Mouse (Mus musculus): ENCODE measurements around the gene Zfp641. TPM values are rescaled to one million over a fixed set of nuclear protein-coding genes. Genes with fewer than 3 reads are reported as not detected.
A peak's percentile ranks its signal among the peaks of the same experiment; 100 is the strongest.

Gene Zfp641
- total RNA-seq (2021) = 1 to 10 TPM; 8.2 to 8.5 TPM
- long read RNA-seq, partial matches to known transcripts = 1 of 5 reads
- long read RNA-seq, other reads (novel, unspliced or antisense) = 4 of 5 reads

DNA sequence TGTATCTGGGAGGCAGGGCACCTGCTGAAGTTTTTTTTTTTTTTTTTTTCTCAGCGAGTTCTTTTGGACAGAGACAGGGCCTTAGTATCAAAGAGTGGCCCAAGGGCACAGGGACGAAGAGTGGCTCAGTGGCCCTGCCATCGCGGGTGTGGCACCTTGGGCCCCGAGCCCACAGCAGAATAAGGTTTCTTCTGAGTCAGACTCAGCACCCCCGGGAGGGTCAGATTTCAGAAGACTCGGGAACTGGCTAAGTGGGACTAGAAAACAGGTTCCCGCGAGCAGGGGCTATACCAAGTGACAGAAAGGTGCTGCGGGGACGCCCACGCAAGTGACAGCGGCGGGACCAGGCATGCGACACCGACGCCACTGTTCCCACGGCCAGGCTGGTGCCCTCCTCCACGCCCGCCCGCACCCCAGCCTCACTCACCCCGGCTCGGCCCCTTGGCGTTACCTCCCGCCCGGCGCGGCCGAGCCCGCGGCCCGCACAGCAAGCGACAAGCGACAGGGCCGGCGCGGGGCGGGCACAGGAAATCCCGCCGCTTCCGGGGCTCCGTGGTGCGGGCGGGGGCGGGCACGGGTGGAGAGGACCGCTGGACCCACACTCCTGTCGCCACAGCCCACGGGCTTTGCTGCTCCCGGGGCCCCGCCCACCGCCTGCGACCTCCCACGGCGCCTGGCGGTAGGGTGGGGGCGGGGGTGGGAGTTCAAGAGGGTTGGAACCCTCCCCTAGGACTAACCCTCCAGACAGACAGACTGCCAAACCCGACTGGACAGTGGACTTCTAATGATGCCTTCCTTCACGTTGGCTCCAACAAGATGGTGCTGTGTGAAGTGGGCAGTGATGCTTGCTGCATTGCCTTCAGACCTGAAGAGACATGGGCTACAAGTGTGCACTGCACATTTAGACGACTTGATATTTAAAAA lies at the start of gene Zfp641:
TSS of gene Zfp641 (minus strand) at position 534 of the 924 bp plus-strand sequence.
- DNase-seq (ENCODE audit: low spot score in 2 of 2) = peak; percentile 41 to 65

- no peak for DNase-seq (ENCODE audit: low spot score in 2 of 2)
These were observed 44.9 kb upstream of the Zfp641 start, which contains the start of gene Olfr284 for GRCm38 (mm10) chr15:98340887-98341286. Gene Olfr284 (minus strand): TSS chr15:98340987.

DNA sequence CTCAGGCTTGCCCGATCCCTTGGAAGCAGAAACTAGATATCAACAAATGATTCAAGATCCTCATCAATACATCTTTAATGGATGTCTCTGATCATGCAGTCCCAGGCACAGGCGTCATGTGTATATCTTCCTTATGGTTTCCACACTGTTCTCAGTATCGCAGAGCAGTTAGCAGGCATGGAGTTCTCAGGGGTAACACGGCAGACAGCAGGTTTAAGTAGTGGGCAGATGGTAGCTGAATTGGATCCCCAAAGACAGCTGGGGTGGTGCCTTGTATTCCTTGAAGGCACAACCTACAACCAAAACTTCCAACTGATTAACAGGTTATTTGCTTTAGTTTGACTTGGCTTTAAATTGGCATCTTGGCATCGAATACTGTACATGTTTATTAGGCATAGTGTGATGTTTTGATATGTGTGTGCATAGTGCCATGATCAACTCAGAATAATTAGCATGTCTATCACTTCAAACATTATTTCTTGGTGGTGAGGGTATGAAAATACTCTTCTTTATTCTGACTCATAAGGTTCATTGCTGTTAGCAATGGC lies 21.3 kb upstream of the Zfp641 start, which contains the start of gene Olfr285:
TSS of gene Olfr285 (minus strand) at position 177 of the 548 bp plus-strand sequence.
- no peak for DNase-seq (ENCODE audit: low spot score in 2 of 2)

GRCm38 (mm10) chr15:98315703-98316102 lies 19.7 kb upstream of the Zfp641 start:
- DNase-seq (ENCODE audit: low spot score in 2 of 2) = no peak

DNA sequence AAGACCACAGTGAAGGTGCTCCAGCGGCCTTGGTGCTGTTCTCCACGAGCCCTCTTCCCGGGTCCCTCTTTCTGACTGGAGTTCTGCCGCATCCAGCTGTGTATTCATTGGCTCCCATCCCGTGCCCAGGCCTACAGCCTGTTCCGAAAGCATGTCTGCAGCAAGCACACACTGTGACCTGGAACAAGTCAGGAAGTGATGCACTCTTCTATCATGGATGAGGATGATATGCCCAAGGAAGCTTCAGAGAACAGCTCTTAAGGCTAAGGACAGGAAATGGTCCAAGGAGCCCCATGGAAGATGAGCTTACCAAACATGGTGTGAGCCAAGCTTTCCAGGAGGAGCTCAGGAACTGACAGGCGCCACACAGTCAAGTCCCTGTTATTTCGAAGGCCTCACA lies 2.3 kb downstream of the Zfp641 start:
- DNase-seq (ENCODE audit: low spot score in 2 of 2) = no peak

DNA sequence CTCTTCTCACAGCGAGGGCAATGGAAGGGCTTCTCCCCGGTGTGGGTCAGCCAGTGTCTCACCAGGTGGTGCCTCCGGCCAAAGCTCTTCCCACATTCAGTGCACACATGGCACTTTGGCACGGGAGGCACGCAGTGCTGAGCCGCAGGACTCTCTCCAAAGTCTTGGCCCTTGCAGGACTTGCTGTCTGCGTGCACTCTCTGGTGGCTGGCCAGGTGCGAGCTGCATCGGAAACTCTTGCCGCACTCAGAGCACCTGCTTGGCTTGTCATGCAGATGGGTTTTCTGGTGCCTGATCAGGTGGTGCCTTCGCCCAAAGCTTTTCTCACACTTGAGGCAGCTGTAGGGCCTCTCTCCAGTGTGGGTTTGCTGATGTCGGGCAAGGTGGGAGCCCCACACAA lies 7.4 kb downstream of the Zfp641 start:
- no peak for DNase-seq (ENCODE audit: low spot score in 2 of 2)

DNA sequence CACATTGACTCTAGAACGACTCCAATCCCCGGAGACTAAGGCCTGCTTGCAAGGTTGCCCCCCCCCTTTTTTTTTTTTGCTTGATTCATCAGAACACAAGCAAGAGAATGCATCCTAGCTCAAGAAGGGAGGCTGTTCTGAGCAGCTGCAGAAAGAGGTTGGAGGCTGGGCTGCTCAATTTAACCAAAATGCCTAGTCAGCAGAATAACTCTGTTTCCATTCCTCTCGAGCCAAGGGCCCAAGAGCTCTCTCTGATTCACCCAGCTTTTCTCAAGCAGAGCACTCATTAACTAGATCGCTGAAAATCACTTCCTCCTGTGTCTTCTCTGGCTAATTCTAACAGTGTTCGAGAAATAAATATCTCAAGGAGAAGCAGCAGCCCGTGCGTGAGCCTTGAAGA lies 9.5 kb downstream of the Zfp641 start:
- DNase-seq (ENCODE audit: low spot score in 2 of 2) = no peak

DNA sequence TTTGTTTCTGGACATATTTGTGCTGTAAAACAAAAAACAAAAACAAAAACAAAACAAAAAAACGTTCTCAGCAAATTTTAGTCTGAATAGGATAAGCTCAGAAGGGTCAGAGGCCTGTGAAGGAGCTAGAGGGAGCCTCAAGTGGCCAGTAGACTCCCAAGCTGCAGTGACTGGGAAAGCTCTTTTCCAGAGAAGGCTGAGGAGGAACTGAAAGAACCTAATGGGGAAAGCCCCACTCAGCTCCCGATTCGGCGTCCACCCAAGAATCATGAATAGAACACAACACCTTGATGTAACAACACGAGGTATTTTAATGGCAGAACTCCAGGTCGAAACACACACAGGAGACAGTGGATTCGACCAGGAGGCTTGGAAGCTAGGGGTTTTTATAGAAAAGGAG lies 38.2 kb downstream of the Zfp641 start:
- no peak for DNase-seq (ENCODE audit: low spot score in 2 of 2)

GRCm38 (mm10) chr15:98257193-98257592 lies 38.8 kb downstream of the Zfp641 start, which contains the start of gene H1fnt:
Gene H1fnt (minus strand): TSS chr15:98257293.
- no peak for DNase-seq (ENCODE audit: low spot score in 2 of 2)

- DNase-seq (ENCODE audit: low spot score in 2 of 2) = no peak
These were observed 39.7 kb downstream of the Zfp641 start for GRCm38 (mm10) chr15:98256271-98256670.

Other genes with a start within 250 kb of the Zfp641 start
- 100 to 1,000 TPM; 237 to 251 TPM for gene Pfkm, start 203.6 kb downstream of the Zfp641 start, total RNA-seq (2021)
- gene Senp1, start 202.4 kb downstream of the Zfp641 start, total RNA-seq (2021) = 10 to 100 TPM; 14.2 to 17.5 TPM
- gene Asb8, start 130.5 kb downstream of the Zfp641 start, total RNA-seq (2021) = 10 to 100 TPM; 40.8 to 40.9 TPM
- gene Ccdc184, start 129.0 kb downstream of the Zfp641 start, total RNA-seq (2021) = 10 to 100 TPM; 31.3 to 32.1 TPM
- gene Olfr288, start 100.6 kb downstream of the Zfp641 start, total RNA-seq (2021) = not detected
- gene Gm44579, start 75.2 kb downstream of the Zfp641 start, total RNA-seq (2021) = under 1 TPM in 1 of 2 experiments, not detected in 1; 0.18 TPM
- gene Olfr287, start 75.1 kb downstream of the Zfp641 start, total RNA-seq (2021) = under 1 TPM; 0.69 to 0.71 TPM
- gene Olfr286, start 61.7 kb downstream of the Zfp641 start, total RNA-seq (2021) = not detected
- not detected for gene H1fnt, start 38.9 kb downstream of the Zfp641 start, total RNA-seq (2021)
- not detected for gene Olfr285, start 21.2 kb upstream of the Zfp641 start, total RNA-seq (2021)
- not detected for gene Olfr284, start 44.8 kb upstream of the Zfp641 start, total RNA-seq (2021)
- gene Olfr283, start 84.8 kb upstream of the Zfp641 start, total RNA-seq (2021) = not detected
- not detected for gene Olfr282, start 135.1 kb upstream of the Zfp641 start, total RNA-seq (2021)
- gene Olfr281, start 156.4 kb upstream of the Zfp641 start, total RNA-seq (2021) = not detected
- gene OR5BS1P, start 173.7 kb upstream of the Zfp641 start, total RNA-seq (2021) = not detected
- not detected for gene Lalba, start 186.6 kb upstream of the Zfp641 start, total RNA-seq (2021)
- not detected for gene Olfr279, start 196.2 kb upstream of the Zfp641 start, total RNA-seq (2021)
- gene Kansl2, start 238.1 kb upstream of the Zfp641 start, total RNA-seq (2021) = 10 to 100 TPM; 71.9 to 73.2 TPM